Mouse (Mus musculus) embryo, embryonic 11.5 days (tissue): ENCODE measurements at regions not wholly inside any gene's neighbourhood (a gene's known extent, or its start where the extent isn't known, plus 50 kb on each side); places are given as distances from the start of the nearest gene placed in this dataset.
A peak's percentile ranks its signal among the peaks of the same experiment; 100 is the strongest.

ENCODE experiments used
- DNase-seq: peaks from one replicate; pipeline ENCODE4 v3.0.0-alpha.2; 2012; ENCODE audit warnings: low read depth, low spot score

DNA sequence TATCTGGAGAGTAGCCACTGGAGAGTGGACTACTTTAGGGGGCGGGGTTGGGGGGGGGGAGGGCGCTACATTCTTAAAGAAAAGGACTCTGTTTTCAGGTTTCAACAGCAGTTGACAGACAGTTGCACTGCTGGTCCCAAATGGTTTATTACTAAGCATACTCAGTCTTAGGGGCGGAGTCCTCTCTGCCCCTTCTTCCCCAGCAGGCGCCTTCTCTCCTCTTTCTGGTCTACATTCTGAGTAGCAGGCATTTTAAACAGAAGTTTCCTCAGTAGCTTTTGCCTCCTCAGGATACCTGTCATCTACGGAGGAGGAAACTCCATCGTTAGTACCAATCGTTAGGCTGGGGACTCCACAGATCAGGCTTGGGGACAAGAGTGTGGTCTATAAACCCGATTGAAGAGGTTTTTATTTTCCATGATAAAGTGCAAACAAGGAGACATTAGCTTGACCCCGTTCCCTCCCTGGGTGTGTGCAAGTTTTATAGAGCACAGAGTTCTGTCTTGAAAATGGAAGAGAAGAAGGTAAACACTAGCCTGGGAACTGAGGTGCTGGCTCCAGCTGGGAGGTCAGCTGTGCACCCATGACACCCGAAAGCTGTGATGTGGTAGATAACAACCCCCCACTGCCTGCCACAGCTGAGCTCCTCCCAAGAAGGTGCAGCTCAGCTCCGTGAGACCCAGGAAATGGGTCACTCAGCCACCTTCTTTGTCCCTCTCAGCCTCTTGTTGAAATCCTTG lies 107.8 kb downstream of the Btg1 start:
- no peak for DNase-seq

DNA sequence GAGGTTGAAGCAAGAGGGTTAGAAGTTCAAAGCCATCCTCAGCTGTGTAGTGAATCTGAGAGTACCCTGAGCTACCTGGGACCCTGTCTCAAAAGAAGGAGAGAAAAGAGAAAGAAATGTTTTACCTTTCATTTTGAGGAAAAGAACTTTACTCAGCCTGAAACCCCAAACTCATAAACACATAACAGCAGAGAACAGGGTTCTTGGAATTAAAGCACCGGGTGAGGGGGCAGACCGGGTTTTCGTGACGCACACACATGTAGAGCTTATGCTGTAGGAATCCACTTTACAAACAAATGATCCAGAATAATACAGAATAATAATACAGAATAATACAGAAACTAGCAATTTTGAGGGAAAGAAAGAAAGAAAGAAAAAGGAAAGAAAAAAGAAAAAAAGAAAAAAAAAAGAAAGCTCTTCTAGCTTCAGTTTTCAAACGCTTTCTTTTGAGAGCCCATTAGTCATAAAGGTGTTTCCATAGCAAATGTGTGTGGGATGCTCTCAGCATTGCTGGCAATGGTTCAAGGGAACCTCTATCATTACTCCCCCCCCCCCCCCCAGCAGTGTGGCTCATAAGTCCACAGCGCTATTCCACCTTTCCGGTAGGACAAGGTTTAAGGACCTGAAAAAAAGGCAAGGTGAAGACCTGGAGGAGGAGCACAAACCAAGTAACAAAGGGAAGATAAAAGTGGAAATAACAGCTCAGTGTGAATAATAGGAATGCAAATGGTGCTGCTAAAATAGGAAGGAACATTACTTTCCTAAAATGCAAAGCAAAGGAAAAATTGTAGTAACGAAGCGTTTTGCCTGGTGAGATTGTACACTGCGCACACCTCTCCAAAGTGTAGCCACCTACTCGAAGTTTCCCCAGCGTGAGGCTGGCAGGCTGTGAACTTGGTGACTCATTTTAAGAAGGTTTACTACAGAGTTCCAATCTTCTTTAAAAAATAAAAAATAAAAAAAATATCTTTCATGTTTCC lies 110.3 kb downstream of the Btg1 start:
- no peak for DNase-seq

DNA sequence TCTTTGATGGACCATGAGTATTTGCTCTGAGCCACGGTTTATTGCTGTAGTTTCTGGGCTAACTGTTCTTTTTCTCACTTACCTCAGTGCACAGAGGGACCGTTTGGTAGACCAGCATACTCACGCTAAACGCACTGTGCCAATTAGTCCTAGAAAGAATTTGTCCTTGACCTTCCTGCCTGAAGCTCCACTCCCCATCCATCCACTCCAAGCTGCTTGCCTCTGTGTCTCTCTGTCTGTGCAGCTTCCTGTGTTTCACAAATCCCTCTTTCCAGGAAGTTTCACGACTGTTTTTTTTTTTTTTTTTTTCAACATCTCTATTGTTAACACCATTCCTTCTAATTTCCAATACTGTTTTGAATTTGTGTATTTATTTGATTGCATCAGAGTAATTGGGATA lies 116.8 kb downstream of the Btg1 start:
- DNase-seq: no peak

DNA sequence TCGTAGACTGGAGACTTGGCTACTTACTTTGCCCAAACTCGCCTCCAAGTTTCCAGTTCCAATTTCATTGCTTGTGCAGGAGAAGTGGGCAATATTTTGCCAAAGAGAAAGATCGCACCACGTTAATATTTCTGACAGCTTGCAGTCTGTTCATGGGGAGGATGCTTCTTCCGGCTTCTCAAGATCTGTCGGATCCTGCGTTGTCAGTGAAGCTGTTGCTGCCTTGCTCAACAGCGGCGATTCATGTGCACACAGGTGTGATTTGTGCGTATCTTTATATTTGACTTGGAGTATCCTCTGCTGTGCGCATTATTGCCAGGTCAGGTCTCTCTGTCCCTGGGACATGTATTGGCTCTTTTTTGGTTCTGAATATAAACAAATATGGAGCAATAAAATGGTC lies 118.3 kb downstream of the Btg1 start:
- no peak for DNase-seq

- no peak for DNase-seq
Measured at GRCm38 (mm10) chr10:96735885-96736628, 119.3 kb downstream of the Btg1 start.

- DNase-seq: no peak
Measured at GRCm38 (mm10) chr10:96737972-96738371, 121.2 kb downstream of the Btg1 start.

GRCm38 (mm10) chr10:96738606-96739005 lies 121.8 kb downstream of the Btg1 start:
- no peak for DNase-seq

GRCm38 (mm10) chr10:96744167-96744777 lies 127.5 kb downstream of the Btg1 start:
- no peak for DNase-seq

DNA sequence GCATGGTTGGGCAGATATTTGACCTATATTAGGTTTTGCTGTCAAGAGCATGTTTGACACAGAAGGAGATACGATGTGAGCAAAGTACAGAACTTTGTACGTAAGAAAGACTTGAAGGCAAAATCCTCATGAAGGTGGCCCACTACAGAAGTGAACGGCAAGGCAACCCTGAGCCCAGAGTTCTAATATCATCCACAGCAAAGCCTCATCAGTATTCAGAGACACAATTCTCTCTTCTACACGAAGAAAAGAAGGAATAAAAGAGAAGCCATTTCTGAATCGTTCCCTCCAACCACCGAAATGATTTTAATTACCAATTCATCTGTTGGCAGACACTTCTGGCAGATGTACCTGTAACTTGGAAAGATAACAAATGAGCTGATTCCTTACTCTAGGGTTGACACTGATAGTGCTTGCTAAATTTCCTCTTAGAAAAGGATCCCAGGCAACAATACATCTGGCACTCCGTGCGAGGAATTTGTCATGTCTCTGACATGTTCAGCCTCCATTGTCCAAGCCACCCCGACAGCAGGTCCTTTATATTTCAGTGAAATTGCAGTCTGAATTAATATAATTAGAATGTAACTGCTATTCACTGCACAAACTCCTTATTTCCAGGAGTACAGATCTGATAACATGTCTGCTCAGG lies 130.3 kb downstream of the Btg1 start:
- no peak for DNase-seq

GRCm38 (mm10) chr10:96750861-96751260 lies 134.1 kb downstream of the Btg1 start:
- DNase-seq: no peak

- peak; percentile 49 for DNase-seq
Measured at GRCm38 (mm10) chr10:96751580-96752264, 134.9 kb downstream of the Btg1 start.

DNA sequence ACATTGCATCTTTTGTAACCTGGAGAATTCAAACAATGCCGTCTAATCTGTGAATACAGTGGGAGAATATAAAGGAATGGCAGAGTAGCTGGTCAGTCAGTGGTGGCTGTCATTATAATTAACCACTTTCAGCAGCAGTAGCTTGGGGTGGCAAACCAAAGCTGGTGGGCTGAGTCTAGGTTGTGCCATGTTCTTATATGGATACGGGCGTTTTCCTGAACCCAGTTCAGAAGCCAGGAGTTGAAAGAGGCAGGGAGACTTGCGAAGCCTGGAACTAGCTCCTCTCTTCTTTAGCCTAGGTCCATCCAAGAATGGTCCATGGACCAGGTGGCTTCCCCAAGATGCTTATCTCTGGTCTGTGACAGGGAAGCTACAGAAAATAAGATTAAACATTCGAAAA lies 135.7 kb downstream of the Btg1 start:
- no peak for DNase-seq

DNA sequence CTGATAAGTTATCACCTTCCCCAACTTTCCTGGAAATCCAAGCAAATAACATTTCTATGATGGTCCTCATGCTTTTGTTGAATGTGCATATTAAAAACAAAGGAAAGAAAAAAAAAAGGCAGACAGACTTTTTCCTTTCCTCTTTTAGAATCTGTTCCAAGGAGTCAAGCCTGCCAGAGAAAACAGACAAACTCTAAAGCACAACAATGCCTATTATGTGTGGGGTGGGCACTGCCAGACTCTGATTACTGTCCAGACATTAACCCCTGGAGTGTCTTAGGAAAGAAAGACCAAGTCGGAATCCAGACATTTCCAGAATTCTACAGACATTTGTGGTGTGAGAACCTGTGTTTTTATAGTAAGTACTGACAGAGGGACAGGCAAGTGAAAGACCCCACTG lies 136.7 kb downstream of the Btg1 start:
- DNase-seq: no peak

DNA sequence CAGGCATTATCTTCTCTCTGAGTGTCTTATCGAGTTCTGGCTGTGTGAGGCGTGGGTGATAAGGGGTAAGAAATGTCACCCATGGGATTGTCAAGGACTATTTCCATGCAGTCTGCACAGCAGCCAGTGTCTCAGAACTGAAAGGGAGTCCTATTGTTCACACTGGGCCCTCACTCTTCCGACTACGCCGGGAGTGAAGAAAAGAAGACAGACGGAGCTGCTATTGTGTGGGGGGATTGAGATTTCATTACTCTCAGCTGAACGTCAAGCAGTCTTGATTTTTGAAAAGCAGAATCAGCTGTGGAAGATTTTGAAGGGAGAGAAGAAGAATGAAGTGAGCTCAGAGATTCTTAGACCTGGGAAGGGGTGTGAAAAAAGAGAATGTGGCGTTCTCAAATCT lies 138.9 kb downstream of the Btg1 start:
- no peak for DNase-seq

- no peak for DNase-seq
Measured at GRCm38 (mm10) chr10:96756355-96757084, 139.7 kb downstream of the Btg1 start.

GRCm38 (mm10) chr10:96757311-96757710 lies 140.5 kb downstream of the Btg1 start:
- no peak for DNase-seq

- DNase-seq: no peak
Measured at GRCm38 (mm10) chr10:96761601-96762000, 144.8 kb downstream of the Btg1 start.

- DNase-seq: no peak
Measured at GRCm38 (mm10) chr10:96765626-96766025, 148.8 kb downstream of the Btg1 start.

- DNase-seq: no peak
Measured at GRCm38 (mm10) chr10:96778220-96778619, 161.4 kb downstream of the Btg1 start.

GRCm38 (mm10) chr10:96783966-96784365 lies 167.2 kb downstream of the Btg1 start:
- no peak for DNase-seq
